Mouse (Mus musculus): Measurements from ENCODE around the gene BC017158. TPM values are rescaled to one million over a fixed set of nuclear protein-coding genes. Genes with fewer than 3 reads are reported as not detected.

BC017158 gene
- polyA plus RNA-seq, 1 experiment from 2014 or later = 25.1 TPM

DNA sequence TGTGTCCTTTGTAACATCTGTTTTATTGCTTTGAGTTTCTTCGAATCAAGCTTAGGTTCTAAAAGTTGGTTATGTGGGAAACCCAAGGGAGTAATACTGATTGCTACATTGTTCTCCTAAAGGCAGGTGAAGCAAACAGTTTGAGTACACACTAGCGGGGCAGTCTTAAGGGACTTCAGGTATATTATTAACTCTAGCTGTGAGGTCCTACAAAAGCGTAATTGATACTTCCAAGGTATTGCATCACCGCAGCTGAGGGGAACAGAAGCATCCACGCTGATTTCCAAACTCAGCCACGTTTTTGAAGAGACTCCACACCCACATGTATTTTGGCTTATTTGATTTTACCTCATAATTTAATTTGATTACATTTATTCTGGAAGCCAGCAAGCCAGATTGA lies 6.2 kb upstream of the BC017158 start:
- Histone ChIP-seq H3K4me1 (no peaks in the 10 kb centered on the region), H3K9me3 (no peaks in the 10 kb centered on the region), H3K27ac (no peak overlapping the region), H3K27me3 (ENCODE audit: insufficient read depth, poor library complexity, severe bottlenecking) (no peaks in the 10 kb centered on the region), H3K4me3 (no peak overlapping the region), H3K36me3 (no peaks in the 10 kb centered on the region)
- DNase-seq (ENCODE audit: low spot score) = no peak
- 80% methylated on average over 6 of the region's 6 CpGs for WGBS

DNA sequence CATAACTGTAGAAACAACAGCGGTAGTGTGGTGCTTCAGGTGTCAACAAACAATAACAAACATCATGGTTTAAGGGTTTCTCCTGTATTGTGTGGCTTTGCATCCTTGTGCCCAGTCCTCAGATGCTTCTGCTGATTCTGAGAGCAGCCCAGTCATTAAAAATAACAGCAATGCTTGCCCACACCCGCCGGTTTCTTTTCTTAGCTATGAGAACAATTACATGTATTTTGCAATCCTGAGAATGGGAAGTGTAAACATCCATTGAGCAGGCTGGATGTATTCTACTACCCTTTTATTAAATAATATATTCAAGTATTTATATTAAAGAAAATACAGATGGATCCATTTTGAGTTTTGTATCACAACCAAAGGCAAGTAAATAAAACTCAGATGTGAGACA lies 4.2 kb upstream of the BC017158 start:
- no peaks in the 10 kb centered on the region for H3K36me3 ChIP-seq
- H3K27me3 ChIP-seq (ENCODE audit: insufficient read depth, poor library complexity, severe bottlenecking) = no peaks in the 10 kb centered on the region
- H3K9me3 ChIP-seq = no peaks in the 10 kb centered on the region
- peaks cover 7% of the 10 kb centered on the region for H3K4me1 ChIP-seq
- H3K4me3 ChIP-seq = no peak overlapping the region
- no peak for DNase-seq (ENCODE audit: low spot score)
- 83% methylated on average over 3 of the region's 3 CpGs for WGBS
- no peak overlapping the region for H3K27ac ChIP-seq

DNA sequence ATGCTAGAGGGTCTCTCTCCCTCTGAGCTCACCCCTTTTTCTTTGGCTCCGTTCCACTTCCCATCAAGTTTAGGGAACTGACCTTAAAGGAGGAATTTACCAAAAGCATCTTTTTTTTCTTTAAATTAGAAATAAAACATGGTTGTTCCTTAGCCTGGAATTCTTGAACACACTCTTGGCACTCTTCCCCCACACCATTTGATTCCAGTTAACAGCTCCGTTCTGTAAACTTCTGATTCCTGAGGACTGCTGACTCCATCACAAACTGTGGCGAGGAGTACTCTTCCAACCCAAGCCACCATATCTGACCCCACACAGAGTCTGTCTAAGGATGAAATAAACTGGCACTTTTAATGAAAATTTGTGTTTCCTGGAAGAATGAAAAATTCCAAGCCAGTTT lies 3.0 kb upstream of the BC017158 start:
- Histone ChIP-seq H3K4me3 (no peak overlapping the region), H3K9me3 (no peaks in the 10 kb centered on the region), H3K27me3 (ENCODE audit: insufficient read depth, poor library complexity, severe bottlenecking) (no peaks in the 10 kb centered on the region), H3K27ac (no peak overlapping the region), H3K4me1 (peaks cover 17% of the 10 kb centered on the region), H3K36me3 (no peaks in the 10 kb centered on the region)
- DNase-seq (ENCODE audit: low spot score) = no peak
- 80% methylated on average over 3 of the region's 3 CpGs for WGBS

DNA sequence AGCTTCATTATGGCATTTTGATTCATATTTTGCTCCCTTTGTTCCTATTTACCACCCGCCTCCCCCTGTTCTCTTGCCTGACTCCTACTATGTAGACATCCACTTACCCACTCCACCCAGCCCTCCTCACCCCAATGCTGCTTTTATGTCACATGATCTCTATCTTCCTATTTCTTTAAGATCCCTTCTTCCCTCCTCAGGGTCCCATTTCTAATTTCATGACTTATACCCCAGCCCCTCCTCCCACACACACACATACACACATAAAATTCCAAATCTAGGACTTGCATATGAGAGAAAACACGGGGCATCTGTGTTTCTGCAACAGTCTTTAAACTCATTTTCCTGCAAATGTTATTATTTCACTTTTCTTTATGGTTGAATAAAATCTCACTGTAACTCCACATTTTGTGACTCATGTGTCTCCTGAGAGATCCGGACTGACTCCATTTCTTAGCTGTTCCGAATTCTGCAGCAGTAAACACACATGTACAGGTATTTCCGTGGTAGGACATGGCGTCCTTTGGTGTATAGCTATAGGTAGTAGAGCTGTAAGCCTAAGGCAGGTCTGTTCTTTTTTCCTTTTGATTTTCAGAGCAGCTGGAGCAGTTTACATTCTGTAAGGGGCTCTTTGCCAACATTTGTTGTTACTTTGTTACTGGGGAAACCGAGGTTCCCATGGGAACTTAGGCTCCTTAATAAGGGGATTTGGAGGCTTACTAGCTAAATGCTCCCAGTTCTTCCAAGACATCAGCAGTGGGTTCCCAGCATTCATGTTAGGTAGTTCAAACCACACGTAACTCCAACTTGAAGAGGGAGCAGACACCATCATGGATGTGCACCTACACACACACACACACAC lies 742 bp upstream of the BC017158 start:
- H3K4me3 ChIP-seq = peak overlapping the region; percentile 96
- H3K9me3 ChIP-seq = no peaks in the 10 kb centered on the region
- DNase-seq (ENCODE audit: low spot score) = no peak
- 0 out of 2 replicates have a peak, but pooled peaks cover 4% of the 10 kb centered on the region for H3K36me3 ChIP-seq
- 81% methylated on average over 8 of the region's 8 CpGs for WGBS
- peaks cover 17% of the 10 kb centered on the region for H3K4me1 ChIP-seq
- H3K27me3 ChIP-seq (ENCODE audit: insufficient read depth, poor library complexity, severe bottlenecking) = no peaks in the 10 kb centered on the region
- H3K27ac ChIP-seq = peak overlapping the region; percentile 96

DNA sequence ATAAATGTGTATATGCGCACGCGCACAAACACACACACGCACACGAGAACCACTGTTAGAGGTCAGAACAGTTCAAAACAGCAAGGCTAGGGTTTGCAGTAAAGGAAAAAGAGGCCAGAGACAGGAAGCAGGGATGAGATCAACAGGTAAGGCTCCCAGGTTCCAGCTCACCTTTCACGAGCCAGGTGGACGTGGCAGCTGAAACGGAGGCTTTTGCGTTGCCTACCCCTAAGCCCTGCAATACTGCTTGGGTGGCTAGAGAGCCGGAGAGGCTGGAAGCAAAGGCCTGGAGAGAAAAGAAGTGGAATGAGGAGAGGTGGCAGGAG lies 716 bp downstream of the BC017158 start:
- no peak for DNase-seq (ENCODE audit: low spot score)
- Histone ChIP-seq H3K9me3 (no peaks in the 10 kb centered on the region), H3K27ac (peak overlapping the region; percentile 96), H3K4me3 (peak overlapping the region; percentile 96), H3K4me1 (peaks cover 17% of the 10 kb centered on the region), H3K36me3 (peaks cover 13% of the 10 kb centered on the region), H3K27me3 (ENCODE audit: insufficient read depth, poor library complexity, severe bottlenecking) (no peaks in the 10 kb centered on the region)
- WGBS = 36% methylated on average over 10 of the region's 10 CpGs

- Histone ChIP-seq H3K27me3 (ENCODE audit: insufficient read depth, poor library complexity, severe bottlenecking) (no peaks in the 10 kb centered on the region), H3K4me3 (no peak overlapping the region), H3K36me3 (peaks cover 13% of the 10 kb centered on the region), H3K4me1 (peaks cover 17% of the 10 kb centered on the region), H3K27ac (no peak overlapping the region), H3K9me3 (no peaks in the 10 kb centered on the region)
- WGBS = 69% methylated on average over 3 of the region's 3 CpGs
- no peak for DNase-seq (ENCODE audit: low spot score)
Observed at GRCm38 (mm10) chr7:128296514-128296913, 1.5 kb downstream of the BC017158 start.

DNA sequence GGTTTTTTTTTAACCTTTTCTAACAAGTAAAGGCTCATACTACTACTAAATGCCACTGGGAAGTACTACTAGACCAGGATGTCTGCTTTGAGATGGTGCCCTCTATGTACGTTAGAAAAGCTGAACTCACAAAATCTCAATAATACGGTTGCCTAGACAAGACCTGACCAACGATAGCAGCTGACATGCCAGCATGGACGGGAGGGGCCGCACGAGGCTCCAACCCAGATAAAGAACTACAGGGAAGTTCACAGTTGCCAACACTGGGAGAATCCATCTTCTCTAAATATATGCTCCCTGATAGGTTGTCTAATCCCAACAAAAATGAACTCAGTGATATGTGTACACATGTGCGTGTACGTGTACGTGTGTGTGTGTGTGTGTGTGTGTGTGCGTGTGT lies 3.2 kb downstream of the BC017158 start:
- H3K4me3 ChIP-seq = no peak overlapping the region
- no peaks in the 10 kb centered on the region for H3K27me3 ChIP-seq (ENCODE audit: insufficient read depth, poor library complexity, severe bottlenecking)
- no peak for DNase-seq (ENCODE audit: low spot score)
- H3K9me3 ChIP-seq = no peaks in the 10 kb centered on the region
- H3K27ac ChIP-seq = no peak overlapping the region
- H3K36me3 ChIP-seq = peaks cover 15% of the 10 kb centered on the region
- 85% methylated on average over 10 of the region's 10 CpGs for WGBS
- H3K4me1 ChIP-seq = peaks cover 19% of the 10 kb centered on the region

- Histone ChIP-seq H3K27ac (peak overlapping the region; percentile 85), H3K27me3 (ENCODE audit: insufficient read depth, poor library complexity, severe bottlenecking) (no peaks in the 10 kb centered on the region), H3K4me3 (peak overlapping the region; percentile 35), H3K36me3 (peaks cover 35% of the 10 kb centered on the region), H3K9me3 (no peaks in the 10 kb centered on the region), H3K4me1 (peaks cover 26% of the 10 kb centered on the region)
- DNase-seq (ENCODE audit: low spot score) = peak; percentile 91
- WGBS = 12% methylated on average over 9 of the region's 9 CpGs
Observed at GRCm38 (mm10) chr7:128288923-128289544, 8.9 kb downstream of the BC017158 start.

GRCm38 (mm10) chr7:128285060-128285459 lies 12.9 kb downstream of the BC017158 start:
- DNase-seq (ENCODE audit: low spot score) = no peak
- H3K27me3 ChIP-seq (ENCODE audit: insufficient read depth, poor library complexity, severe bottlenecking) = no peaks in the 10 kb centered on the region
- WGBS = 83% methylated on average over 8 of the region's 8 CpGs
- H3K9me3 ChIP-seq = no peaks in the 10 kb centered on the region
- no peak overlapping the region for H3K27ac ChIP-seq
- H3K4me1 ChIP-seq = peaks cover 43% of the 10 kb centered on the region
- H3K36me3 ChIP-seq = peaks cover 29% of the 10 kb centered on the region
- no peak overlapping the region for H3K4me3 ChIP-seq

GRCm38 (mm10) chr7:128284047-128284446 lies 13.9 kb downstream of the BC017158 start:
- peak overlapping the region; percentile 10; the same call in 1 of the 2 replicates for H3K27ac ChIP-seq
- no peak for DNase-seq (ENCODE audit: low spot score)
- H3K27me3 ChIP-seq (ENCODE audit: insufficient read depth, poor library complexity, severe bottlenecking) = no peaks in the 10 kb centered on the region
- WGBS = 63% methylated on average over 5 of the region's 5 CpGs
- peaks cover 34% of the 10 kb centered on the region for H3K4me1 ChIP-seq
- H3K4me3 ChIP-seq = no peak overlapping the region
- peaks cover 39% of the 10 kb centered on the region for H3K36me3 ChIP-seq
- no peaks in the 10 kb centered on the region for H3K9me3 ChIP-seq

DNA sequence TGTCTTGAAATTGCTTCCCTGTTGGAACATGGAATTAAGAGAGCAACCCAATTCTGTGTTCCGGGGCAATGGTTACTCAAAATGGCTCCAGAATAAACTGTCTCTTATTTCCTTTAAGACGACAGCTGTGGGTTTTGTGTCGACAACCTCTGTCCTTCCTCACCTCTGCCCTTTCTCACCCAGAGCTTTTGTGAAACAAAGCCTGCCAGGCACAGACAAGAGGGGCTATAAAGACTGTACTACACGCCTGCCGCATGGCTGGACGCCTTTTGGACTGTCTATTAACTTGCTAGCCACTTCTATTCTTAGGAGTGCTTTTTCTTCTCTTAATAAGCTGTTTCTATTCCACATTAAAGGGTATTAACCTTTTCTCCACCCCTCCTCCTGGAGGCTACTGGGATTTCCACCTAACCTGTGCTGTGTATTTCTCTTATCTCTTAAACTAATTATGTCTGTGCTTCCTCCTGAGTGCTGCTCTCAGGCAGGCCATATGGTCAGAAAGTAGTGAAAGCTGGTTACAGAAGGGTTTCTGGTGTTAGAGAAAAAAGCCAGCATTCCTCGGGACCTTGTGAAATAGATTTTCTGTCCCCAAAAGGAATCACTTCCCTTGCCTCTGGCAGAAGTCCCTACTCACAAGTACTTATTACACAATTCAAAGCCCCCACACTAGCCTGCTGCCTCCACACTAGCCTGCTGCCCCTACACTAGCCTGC lies 15.3 kb downstream of the BC017158 start:
- Histone ChIP-seq H3K9me3 (no peaks in the 10 kb centered on the region), H3K27me3 (ENCODE audit: insufficient read depth, poor library complexity, severe bottlenecking) (no peaks in the 10 kb centered on the region), H3K27ac (peak overlapping the region; percentile 67), H3K4me3 (0 out of 2 replicates have a peak overlapping the region, but pooled peaks have one; percentile 5), H3K36me3 (peaks cover 35% of the 10 kb centered on the region), H3K4me1 (peaks cover 22% of the 10 kb centered on the region)
- WGBS = 27% methylated on average over 7 of the region's 7 CpGs
- DNase-seq (ENCODE audit: low spot score) = no peak

DNA sequence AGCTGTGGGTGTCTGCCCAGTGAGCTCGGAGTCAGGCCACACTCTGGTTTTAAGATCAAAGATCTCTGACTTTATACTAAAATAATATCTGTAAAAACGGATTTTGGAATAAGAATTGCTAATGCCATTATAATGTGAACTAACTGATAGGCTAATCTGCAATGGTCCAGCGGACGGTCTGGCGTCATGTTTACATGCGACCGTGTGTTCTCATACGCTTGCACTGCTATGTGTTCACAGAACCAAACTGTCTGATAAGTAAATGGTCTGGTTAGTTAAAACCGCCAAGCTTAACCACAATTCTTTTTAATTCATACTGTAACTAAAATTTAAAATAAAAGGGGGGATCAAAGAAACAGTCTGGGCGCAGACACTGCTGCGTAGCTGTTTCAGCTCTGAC lies 16.2 kb downstream of the BC017158 start:
- Histone ChIP-seq H3K4me3 (no peak overlapping the region), H3K36me3 (peaks cover 32% of the 10 kb centered on the region; the same call in 1 of the 2 replicates), H3K27me3 (ENCODE audit: insufficient read depth, poor library complexity, severe bottlenecking) (no peaks in the 10 kb centered on the region), H3K4me1 (peaks cover 22% of the 10 kb centered on the region), H3K9me3 (no peaks in the 10 kb centered on the region), H3K27ac (no peak overlapping the region)
- DNase-seq (ENCODE audit: low spot score) = no peak
- WGBS = 74% methylated on average over 11 of the region's 11 CpGs

- 90% methylated on average over 4 of the region's 4 CpGs for WGBS
- Histone ChIP-seq H3K36me3 (peaks cover 46% of the 10 kb centered on the region), H3K4me3 (no peak overlapping the region), H3K27me3 (ENCODE audit: insufficient read depth, poor library complexity, severe bottlenecking) (no peaks in the 10 kb centered on the region), H3K9me3 (no peaks in the 10 kb centered on the region), H3K27ac (no peak overlapping the region), H3K4me1 (peaks cover 22% of the 10 kb centered on the region)
- DNase-seq (ENCODE audit: low spot score) = no peak
Observed at GRCm38 (mm10) chr7:128279750-128280149, 18.2 kb downstream of the BC017158 start.

Data from heart, embryonic 10.5 days (tissue).